Mouse (Mus musculus): ENCODE data around the gene Spaca3. TPM values are rescaled to one million over a fixed set of nuclear protein-coding genes. Genes with fewer than 3 reads are reported as not detected.

Spaca3 gene
- polyA plus RNA-seq, 1 experiment from 2014 or later: not detected

DNA sequence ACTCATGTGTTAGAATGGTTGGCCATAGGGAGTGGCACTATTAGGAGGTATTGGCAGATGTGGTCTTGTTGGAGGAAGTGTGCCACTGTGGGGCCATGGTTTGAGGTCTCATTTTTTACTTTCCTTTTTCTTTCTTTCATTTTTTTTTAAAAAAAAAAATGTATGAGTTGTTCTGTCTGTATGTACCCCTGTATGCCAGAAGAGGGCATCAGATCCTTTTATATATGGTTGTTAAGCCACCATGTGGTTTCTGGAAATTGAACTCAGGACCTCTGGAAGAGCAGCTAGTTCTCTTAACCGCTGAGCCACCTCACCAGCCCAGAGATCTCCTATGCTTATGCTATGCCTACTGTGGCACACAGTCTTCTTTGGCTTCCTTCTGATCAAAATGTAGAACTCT lies 19.4 kb upstream of the Spaca3 start:
- Histone ChIP-seq H3K4me2 (replicated peaks) (no peak overlapping the region), H3K27ac (replicated peaks) (no peak overlapping the region), H3K4me3 (no peak overlapping the region), H3K36me3 (no peaks in the 10 kb centered on the region), H3K27me3 (no peaks in the 10 kb centered on the region), H3K9me3 (no peaks in the 10 kb centered on the region), H3K9ac (replicated peaks) (no peak overlapping the region), H3K4me1 (no peaks in the 10 kb centered on the region)
- WGBS: 64% methylated on average over 1 of the region's 1 CpGs
- no peak for ATAC-seq (ENCODE audit: low FRiP score, low read depth)

DNA sequence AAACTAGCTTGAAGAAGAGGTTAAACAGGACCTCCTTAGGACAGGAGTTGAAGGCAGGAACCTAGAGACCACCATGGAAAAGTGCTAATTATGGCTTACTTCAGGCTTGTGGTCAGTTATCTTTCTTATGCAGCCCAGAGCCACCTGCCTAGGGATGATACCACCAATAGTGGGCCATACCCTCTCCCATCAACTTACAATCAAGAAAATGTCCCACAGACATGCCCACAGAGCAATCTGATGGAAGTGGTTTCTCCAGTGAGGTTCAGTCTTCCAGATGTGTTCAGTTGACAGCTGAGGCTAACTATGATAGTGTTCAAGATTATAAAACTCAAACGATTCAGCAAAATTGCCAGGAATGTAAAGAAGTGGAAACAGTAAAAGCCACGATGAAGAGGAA lies 14.7 kb upstream of the Spaca3 start:
- Histone ChIP-seq H3K4me1 (no peaks in the 10 kb centered on the region), H3K9ac (replicated peaks) (no peak overlapping the region), H3K36me3 (no peaks in the 10 kb centered on the region), H3K4me3 (no peak overlapping the region), H3K27me3 (no peaks in the 10 kb centered on the region), H3K27ac (replicated peaks) (no peak overlapping the region), H3K4me2 (replicated peaks) (no peak overlapping the region), H3K9me3 (no peaks in the 10 kb centered on the region)
- no peak for ATAC-seq (ENCODE audit: low FRiP score, low read depth)
- WGBS: 95% methylated on average over 2 of the region's 2 CpGs

DNA sequence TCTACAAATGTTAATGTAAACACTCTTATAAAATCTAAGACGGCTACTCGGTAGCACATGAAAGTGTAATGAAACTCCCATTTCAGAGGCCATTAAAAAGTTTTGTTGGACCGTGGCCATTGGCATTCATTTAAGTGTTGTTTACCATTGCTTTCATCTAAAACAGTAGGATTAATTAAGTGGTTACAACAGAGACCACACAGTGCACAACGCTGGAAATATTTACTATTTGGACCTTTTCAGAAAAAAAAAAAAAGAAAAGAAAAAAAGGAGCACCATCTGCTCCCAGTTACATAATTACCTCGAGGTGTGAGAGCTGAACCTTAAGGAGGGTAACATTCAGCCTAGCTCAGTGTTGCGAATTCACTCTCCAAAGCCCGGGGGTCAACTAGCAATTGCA lies 12.7 kb upstream of the Spaca3 start:
- Histone ChIP-seq H3K27ac (replicated peaks) (no peak overlapping the region), H3K4me2 (replicated peaks) (no peak overlapping the region), H3K27me3 (no peaks in the 10 kb centered on the region), H3K4me3 (no peak overlapping the region), H3K9ac (replicated peaks) (no peak overlapping the region), H3K9me3 (no peaks in the 10 kb centered on the region), H3K4me1 (no peaks in the 10 kb centered on the region), H3K36me3 (no peaks in the 10 kb centered on the region)
- ATAC-seq (ENCODE audit: low FRiP score, low read depth): no peak
- 62% methylated on average over 7 of the region's 7 CpGs for WGBS

DNA sequence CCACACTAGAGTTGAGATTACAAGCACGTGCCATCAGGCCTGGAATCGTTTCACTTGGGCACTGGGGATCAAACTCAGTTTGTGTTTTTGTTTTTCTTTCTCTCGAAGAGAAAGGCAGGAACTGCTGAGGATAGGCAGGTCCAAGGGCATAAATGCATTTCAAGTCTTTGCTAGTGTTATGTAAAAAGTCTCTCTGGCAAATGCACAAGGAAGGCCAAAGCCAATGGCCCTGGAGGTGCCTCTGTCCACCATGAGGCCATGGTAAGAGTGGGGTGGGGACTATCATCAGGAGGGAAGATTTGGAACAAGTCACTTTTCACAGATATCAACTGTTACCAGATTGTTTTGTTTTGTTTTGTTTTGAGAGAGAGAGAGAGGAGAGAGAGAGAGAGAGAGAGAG lies 12.1 kb upstream of the Spaca3 start:
- Histone ChIP-seq H3K36me3 (no peaks in the 10 kb centered on the region), H3K4me3 (no peak overlapping the region), H3K27ac (replicated peaks) (no peak overlapping the region), H3K27me3 (no peaks in the 10 kb centered on the region), H3K4me2 (replicated peaks) (no peak overlapping the region), H3K4me1 (no peaks in the 10 kb centered on the region), H3K9me3 (no peaks in the 10 kb centered on the region), H3K9ac (replicated peaks) (no peak overlapping the region)
- WGBS: 46% methylated on average over 3 of the region's 3 CpGs
- no peak for ATAC-seq (ENCODE audit: low FRiP score, low read depth)

DNA sequence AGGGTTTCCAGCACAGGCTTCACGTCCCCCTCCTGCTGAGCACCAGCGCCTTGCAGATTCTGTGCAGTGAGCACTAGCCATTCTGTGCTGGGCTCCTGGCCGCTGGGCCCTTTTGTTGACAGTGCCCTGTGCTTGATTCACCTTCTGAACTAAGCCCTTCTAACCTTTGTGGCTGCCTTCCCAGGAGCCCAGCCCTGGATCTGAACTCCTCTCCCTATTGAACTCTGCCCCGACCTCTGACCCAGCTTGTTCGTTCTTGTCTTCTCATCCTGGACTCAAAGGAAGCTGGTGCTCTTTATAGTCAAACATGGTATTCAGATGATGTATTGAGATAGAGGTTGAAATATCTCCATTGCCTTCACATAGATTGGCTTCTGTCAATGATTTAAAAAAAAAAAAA lies 10.0 kb upstream of the Spaca3 start:
- ATAC-seq (ENCODE audit: low FRiP score, low read depth): no peak
- no peak overlapping the region for H3K27ac ChIP-seq (replicated peaks)
- no peak overlapping the region for H3K9ac ChIP-seq (replicated peaks)
- no peaks in the 10 kb centered on the region for H3K36me3 ChIP-seq
- H3K4me1 ChIP-seq: 0 out of 2 replicates have a peak, but pooled peaks cover 5% of the 10 kb centered on the region
- H3K4me2 ChIP-seq (replicated peaks): no peak overlapping the region
- WGBS: 38% methylated on average over 5 of the region's 5 CpGs
- H3K4me3 ChIP-seq: no peak overlapping the region
- no peaks in the 10 kb centered on the region for H3K9me3 ChIP-seq
- H3K27me3 ChIP-seq: no peaks in the 10 kb centered on the region

DNA sequence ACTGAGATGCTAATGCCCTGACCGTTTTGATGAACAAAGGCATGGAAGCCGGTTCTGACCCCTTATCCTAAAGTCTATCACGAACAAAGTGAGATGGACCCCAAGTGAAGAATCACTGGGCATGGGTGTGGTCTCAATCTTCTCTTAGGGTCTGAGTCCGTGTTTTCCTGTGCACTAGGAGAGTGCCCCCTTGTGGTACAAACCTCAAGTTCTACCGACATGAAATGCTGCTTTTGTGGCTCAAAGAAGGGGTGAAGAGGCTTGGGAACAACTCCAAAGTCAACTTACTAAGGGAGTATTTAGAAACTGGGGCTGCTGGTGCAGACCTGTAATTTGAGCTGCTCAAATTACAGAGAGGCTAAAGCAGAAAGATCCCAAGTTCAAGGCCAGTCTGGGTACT lies 6.3 kb upstream of the Spaca3 start:
- H3K27me3 ChIP-seq: no peaks in the 10 kb centered on the region
- WGBS: 48% methylated on average over 5 of the region's 5 CpGs
- H3K27ac ChIP-seq (replicated peaks): no peak overlapping the region
- no peaks in the 10 kb centered on the region for H3K9me3 ChIP-seq
- no peak overlapping the region for H3K9ac ChIP-seq (replicated peaks)
- no peak overlapping the region for H3K4me3 ChIP-seq
- 0 out of 2 replicates have a peak, but pooled peaks cover 7% of the 10 kb centered on the region for H3K4me1 ChIP-seq
- no peak for ATAC-seq (ENCODE audit: low FRiP score, low read depth)
- no peaks in the 10 kb centered on the region for H3K36me3 ChIP-seq
- no peak overlapping the region for H3K4me2 ChIP-seq (replicated peaks)

DNA sequence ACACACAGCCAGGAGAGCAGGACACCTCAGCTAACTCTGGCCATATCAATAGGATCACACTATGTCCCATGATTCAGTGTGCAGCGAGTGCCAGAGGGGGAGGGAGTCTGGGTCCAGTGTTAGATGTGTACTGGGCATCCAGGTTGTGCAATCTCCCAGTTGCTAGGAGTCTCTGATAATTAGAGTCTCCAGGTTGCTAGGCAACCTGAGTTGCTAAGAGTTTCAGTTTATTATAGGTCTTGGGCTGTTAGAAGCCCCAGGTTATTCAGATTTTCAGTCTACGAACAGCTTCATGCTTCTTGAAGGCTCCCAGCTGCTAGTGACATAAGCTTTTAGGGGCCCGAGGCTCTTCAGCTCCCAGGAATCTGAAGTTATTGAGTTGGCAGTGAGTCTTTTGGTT lies 5.2 kb upstream of the Spaca3 start:
- Histone ChIP-seq H3K9me3 (no peaks in the 10 kb centered on the region), H3K36me3 (no peaks in the 10 kb centered on the region), H3K9ac (replicated peaks) (no peak overlapping the region), H3K27me3 (no peaks in the 10 kb centered on the region), H3K4me3 (no peak overlapping the region), H3K4me2 (replicated peaks) (no peak overlapping the region), H3K4me1 (0 out of 2 replicates have a peak, but pooled peaks cover 7% of the 10 kb centered on the region), H3K27ac (replicated peaks) (no peak overlapping the region)
- 59% methylated on average over 3 of the region's 3 CpGs for WGBS
- ATAC-seq (ENCODE audit: low FRiP score, low read depth): no peak

DNA sequence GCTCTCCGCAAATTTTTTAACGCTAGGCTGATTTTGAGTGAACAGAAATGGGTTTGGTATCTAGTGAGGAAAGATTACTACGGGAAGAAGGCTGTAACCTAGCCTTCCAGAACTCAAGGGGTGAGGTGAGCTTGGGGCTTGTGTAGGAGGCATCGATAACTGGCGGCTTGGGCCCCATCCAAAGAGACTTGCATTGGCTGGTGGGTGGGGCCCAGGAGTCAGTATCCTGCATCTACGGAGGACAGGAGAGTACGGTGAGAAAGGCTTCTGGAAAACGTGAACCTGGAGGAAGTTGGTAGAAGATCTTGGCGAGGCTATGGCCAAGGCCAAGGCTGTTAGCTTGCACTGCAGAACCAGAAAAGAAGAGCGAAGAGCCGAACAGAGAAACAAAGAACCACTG lies 3.7 kb upstream of the Spaca3 start:
- Histone ChIP-seq H3K9ac (replicated peaks) (no peak overlapping the region), H3K4me3 (no peak overlapping the region), H3K9me3 (no peaks in the 10 kb centered on the region), H3K27ac (replicated peaks) (no peak overlapping the region), H3K36me3 (no peaks in the 10 kb centered on the region), H3K4me1 (0 out of 2 replicates have a peak, but pooled peaks cover 7% of the 10 kb centered on the region), H3K27me3 (no peaks in the 10 kb centered on the region), H3K4me2 (replicated peaks) (no peak overlapping the region)
- ATAC-seq (ENCODE audit: low FRiP score, low read depth): no peak
- WGBS: 88% methylated on average over 11 of the region's 11 CpGs

DNA sequence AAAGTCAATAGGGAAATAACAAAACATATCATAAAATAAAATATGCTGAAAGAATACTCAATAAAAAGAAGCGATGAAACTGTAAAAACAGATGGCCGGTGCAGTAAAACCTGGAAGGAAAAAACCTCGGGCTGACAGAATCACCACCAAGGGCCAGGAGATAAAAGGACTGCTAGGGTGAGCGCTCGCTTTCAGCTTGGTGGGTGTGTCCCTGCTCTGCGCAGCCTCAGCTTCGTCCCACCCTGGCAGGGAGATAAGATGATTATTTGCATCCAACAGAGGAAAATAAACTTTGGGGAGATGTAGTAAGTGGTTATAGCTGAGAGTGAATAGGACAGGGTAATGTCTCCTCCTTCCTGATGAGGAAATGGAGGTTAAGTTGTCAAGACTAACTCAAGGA lies 3.3 kb upstream of the Spaca3 start:
- no peak overlapping the region for H3K27ac ChIP-seq (replicated peaks)
- H3K4me3 ChIP-seq: no peak overlapping the region
- H3K4me1 ChIP-seq: 0 out of 2 replicates have a peak, but pooled peaks cover 7% of the 10 kb centered on the region
- ATAC-seq (ENCODE audit: low FRiP score, low read depth): no peak
- no peaks in the 10 kb centered on the region for H3K27me3 ChIP-seq
- H3K4me2 ChIP-seq (replicated peaks): no peak overlapping the region
- H3K9ac ChIP-seq (replicated peaks): no peak overlapping the region
- 72% methylated on average over 7 of the region's 7 CpGs for WGBS
- no peaks in the 10 kb centered on the region for H3K36me3 ChIP-seq
- no peaks in the 10 kb centered on the region for H3K9me3 ChIP-seq

DNA sequence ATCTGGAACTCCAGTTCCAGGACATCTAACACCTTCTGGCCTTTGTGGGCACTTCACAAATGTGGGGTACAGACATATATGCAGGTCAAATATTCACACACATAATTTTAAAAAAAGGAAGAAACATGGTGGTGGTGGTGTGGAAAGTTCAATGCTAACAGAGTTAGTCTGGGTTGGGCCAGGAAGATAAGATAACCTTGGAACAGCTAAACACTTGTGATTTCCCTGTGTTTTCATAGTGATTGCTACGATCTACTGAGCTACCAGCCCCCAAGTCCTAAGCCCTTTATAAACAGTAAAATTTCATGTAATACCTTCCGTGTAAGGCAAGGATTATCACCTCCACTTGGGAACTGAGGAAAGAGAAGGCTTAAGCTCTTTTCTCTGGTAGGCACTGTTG lies 1.3 kb upstream of the Spaca3 start:
- 76% methylated on average over 2 of the region's 2 CpGs for WGBS
- no peak for ATAC-seq (ENCODE audit: low FRiP score, low read depth)
- Histone ChIP-seq H3K4me2 (replicated peaks) (no peak overlapping the region), H3K9ac (replicated peaks) (no peak overlapping the region), H3K27ac (replicated peaks) (no peak overlapping the region), H3K9me3 (no peaks in the 10 kb centered on the region), H3K36me3 (no peaks in the 10 kb centered on the region), H3K27me3 (no peaks in the 10 kb centered on the region), H3K4me1 (0 out of 2 replicates have a peak, but pooled peaks cover 7% of the 10 kb centered on the region), H3K4me3 (no peak overlapping the region)

DNA sequence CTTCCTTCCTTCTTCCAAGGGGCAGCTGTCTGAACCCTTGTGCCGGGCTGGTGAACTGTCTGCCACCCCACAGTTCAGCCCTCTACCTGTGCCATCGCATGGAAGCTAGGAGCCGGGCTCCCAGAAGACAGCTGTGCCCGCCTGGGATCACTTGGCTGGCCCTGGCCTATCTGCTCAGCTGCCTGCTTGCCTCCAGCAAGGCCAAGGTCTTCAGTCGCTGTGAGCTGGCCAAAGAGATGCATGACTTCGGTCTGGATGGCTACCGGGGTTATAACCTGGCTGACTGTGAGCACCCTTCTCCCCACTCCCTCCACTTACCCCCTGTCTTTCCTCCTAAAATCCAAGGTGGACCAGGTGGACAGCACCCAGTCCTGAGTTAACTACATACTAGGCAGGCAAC lies 4.8 kb downstream of the Spaca3 start:
- no peak for ATAC-seq (ENCODE audit: low FRiP score, low read depth)
- Histone ChIP-seq H3K4me1 (no peaks in the 10 kb centered on the region), H3K27ac (replicated peaks) (no peak overlapping the region), H3K27me3 (no peaks in the 10 kb centered on the region), H3K9me3 (no peaks in the 10 kb centered on the region), H3K36me3 (no peaks in the 10 kb centered on the region), H3K4me3 (no peak overlapping the region), H3K9ac (replicated peaks) (no peak overlapping the region), H3K4me2 (replicated peaks) (no peak overlapping the region)
- WGBS: 89% methylated on average over 7 of the region's 7 CpGs

DNA sequence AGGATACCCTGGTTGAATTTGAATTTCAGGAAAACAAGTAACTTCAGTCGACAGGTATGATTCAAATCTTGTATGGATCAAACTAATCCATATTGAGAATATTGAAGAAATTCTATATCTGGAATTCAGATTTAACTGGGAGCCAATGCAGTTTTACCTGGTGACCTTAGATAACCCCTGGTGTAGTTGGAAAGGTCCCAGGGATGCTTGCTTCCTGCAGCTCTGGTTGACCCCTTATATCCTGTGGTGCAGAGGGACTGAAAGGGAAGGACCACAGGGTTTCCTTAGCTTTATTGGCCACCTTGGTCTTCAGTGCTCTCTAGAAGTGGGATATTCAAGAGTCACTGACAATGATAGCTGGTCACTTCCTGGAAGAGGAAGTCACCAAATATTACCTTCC lies 9.9 kb downstream of the Spaca3 start:
- H3K36me3 ChIP-seq: no peaks in the 10 kb centered on the region
- H3K27ac ChIP-seq (replicated peaks): no peak overlapping the region
- H3K4me1 ChIP-seq: no peaks in the 10 kb centered on the region
- ATAC-seq (ENCODE audit: low FRiP score, low read depth): no peak
- no peak overlapping the region for H3K4me3 ChIP-seq
- WGBS: 100% methylated on average over 1 of the region's 1 CpGs
- no peak overlapping the region for H3K9ac ChIP-seq (replicated peaks)
- H3K9me3 ChIP-seq: no peaks in the 10 kb centered on the region
- H3K4me2 ChIP-seq (replicated peaks): no peak overlapping the region
- no peaks in the 10 kb centered on the region for H3K27me3 ChIP-seq
